Mouse (Mus musculus): ENCODE results near the gene Fos. TPM values are rescaled to one million over a fixed set of nuclear protein-coding genes. Genes with fewer than 3 reads are reported as not detected.

Fos gene
- polyA plus RNA-seq, 1 experiment from 2014 or later, result 2.2 TPM

DNA sequence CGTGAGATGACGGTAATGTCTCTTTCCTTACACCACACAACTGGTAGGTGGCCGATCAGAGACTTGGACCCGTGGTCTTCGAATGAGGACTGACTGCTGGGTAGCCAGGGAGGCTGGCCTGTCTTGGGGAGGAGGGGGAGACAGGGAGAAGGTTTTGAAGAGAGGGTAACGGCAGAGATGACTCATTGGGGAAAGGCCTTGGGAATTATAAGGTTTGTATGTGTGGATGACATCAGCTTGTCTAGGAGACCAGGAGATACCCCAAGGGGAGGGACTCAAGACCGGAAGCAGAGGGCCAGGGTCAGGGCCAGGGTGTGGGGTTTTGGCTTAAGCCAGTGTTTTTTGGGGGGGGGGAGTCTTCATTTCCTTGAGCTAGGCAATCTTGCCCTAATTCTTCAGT lies 22.6 kb downstream of the Fos start:
- WGBS, result 75% methylated on average over 7 of the region's 7 CpGs
- no peaks in the 10 kb centered on the region for H3K36me3 ChIP-seq

GRCm38 (mm10) chr12:85496755-85497154 lies 23.1 kb downstream of the Fos start:
- Histone ChIP-seq H3K27me3 (no peaks in the 10 kb centered on the region), H3K36me3 (no peaks in the 10 kb centered on the region), H3K4me2 (replicated peaks) (no peak overlapping the region), H3K4me1 (peaks cover 3% of the 10 kb centered on the region; the same call in 1 of the 2 replicates), H3K9ac (replicated peaks) (no peak overlapping the region), H3K9me3 (no peaks in the 10 kb centered on the region), H3K4me3 (no peak overlapping the region), H3K27ac (replicated peaks) (no peak overlapping the region)
- 20% methylated on average over 7 of the region's 7 CpGs for WGBS
- no peak for ATAC-seq (replicated peaks)

More for the DNA sequence above, 22.6 kb downstream of the Fos start:
- no peak overlapping the region for H3K4me3 ChIP-seq
- H3K27ac ChIP-seq (replicated peaks), result no peak overlapping the region
- ATAC-seq (replicated peaks), result no peak
- no peak overlapping the region for H3K9ac ChIP-seq (replicated peaks)
- peaks cover 3% of the 10 kb centered on the region; the same call in 1 of the 2 replicates for H3K4me1 ChIP-seq
- no peak overlapping the region for H3K4me2 ChIP-seq (replicated peaks)
- no peaks in the 10 kb centered on the region for H3K9me3 ChIP-seq
- H3K27me3 ChIP-seq, result no peaks in the 10 kb centered on the region

DNA sequence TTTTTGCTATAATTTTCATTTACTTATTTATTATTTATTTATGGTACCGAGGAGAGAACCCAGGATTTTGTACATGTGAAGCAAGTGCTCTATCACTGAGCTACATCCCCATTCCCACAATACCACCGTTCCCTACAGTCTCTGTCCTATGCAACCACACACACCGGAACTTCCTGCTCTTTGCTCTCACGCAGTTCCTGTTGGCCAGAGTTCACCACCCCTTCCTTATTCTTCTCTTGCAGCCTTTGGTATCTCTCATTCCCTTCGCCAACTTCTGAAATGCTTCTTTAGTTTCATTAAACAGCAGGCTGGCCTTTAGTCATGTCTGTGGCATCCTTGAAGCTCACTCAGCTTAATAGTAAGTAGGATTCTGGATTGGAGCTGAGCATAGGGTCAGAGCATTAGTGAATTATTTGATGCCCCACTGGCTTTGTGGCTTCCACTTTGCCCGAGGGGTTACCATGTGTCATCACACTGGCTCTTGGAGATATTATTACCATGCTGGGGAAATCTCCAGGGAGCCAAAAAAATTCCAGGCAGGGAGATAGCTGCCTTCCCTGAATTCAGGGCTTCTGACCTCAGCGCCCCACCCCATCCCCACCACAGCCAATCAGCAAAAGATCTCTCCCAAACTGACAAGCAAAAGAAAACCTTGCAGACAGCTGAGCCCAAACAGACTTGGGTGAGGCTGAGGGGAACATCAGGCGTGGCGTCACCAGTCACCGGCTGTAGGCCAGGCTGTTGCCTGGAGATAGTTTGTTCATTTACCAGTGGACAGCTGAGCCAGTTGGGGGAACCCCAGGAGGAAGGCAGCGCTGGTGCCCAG lies 23.8 kb downstream of the Fos start:
- no peaks in the 10 kb centered on the region for H3K36me3 ChIP-seq
- no peak overlapping the region for H3K4me2 ChIP-seq (replicated peaks)
- H3K9ac ChIP-seq (replicated peaks), result no peak overlapping the region
- H3K27ac ChIP-seq (replicated peaks), result no peak overlapping the region
- H3K27me3 ChIP-seq, result no peaks in the 10 kb centered on the region
- H3K4me1 ChIP-seq, result no peaks in the 10 kb centered on the region
- ATAC-seq (replicated peaks), result no peak
- H3K9me3 ChIP-seq, result no peaks in the 10 kb centered on the region
- WGBS, result 76% methylated on average over 11 of the region's 11 CpGs
- H3K4me3 ChIP-seq, result no peak overlapping the region

DNA sequence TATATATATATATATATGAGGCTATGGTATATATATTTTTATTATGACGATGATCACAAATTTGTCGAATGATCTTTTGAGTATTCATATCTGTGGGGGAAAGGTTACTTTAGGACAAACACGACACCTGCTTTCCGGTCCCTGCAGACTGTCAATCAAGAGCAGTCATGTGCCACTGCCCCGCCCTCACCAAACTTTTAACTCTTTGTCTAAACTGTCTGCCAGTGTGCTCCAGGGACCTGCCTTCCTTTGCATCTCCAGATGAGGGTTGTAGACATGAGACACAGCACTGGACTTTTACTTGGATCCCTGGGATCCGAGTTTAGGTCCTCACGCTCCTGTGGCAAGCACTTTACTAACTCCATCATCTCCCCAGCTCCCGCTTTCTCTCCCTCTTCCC lies 25.3 kb downstream of the Fos start:
- Histone ChIP-seq H3K9me3 (no peaks in the 10 kb centered on the region), H3K27me3 (no peaks in the 10 kb centered on the region), H3K27ac (replicated peaks) (no peak overlapping the region), H3K4me2 (replicated peaks) (no peak overlapping the region), H3K4me1 (no peaks in the 10 kb centered on the region), H3K9ac (replicated peaks) (no peak overlapping the region), H3K4me3 (no peak overlapping the region), H3K36me3 (no peaks in the 10 kb centered on the region)
- no peak for ATAC-seq (replicated peaks)
- 77% methylated on average over 8 of the region's 8 CpGs for WGBS

DNA sequence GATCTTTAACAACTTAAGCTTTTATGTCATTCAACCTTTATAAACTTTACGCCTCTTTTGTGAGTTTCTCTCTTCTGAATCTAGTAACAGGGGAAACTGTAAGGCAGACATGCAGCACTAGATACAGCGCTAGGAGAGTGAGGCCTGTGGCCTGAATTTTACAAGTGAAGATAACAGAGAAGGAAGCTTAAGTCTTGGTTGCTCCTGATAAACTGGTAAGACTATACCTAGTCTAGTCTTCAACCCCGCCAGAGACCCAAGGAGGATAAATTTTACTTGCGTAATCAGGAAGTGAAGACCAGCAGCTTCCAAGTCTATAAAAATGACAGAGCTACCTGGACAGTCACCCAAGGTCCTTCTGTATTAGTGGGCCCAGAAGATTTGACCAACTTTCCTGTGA lies 29.0 kb downstream of the Fos start:
- no peaks in the 10 kb centered on the region for H3K4me1 ChIP-seq
- no peaks in the 10 kb centered on the region for H3K27me3 ChIP-seq
- H3K4me2 ChIP-seq (replicated peaks), result no peak overlapping the region
- no peak overlapping the region for H3K4me3 ChIP-seq
- ATAC-seq (replicated peaks), result no peak
- H3K36me3 ChIP-seq, result no peaks in the 10 kb centered on the region
- H3K9me3 ChIP-seq, result no peaks in the 10 kb centered on the region
- 92% methylated on average over 4 of the region's 4 CpGs for WGBS
- no peak overlapping the region for H3K27ac ChIP-seq (replicated peaks)
- no peak overlapping the region for H3K9ac ChIP-seq (replicated peaks)

GRCm38 (mm10) chr12:85508235-85508634 lies 34.5 kb downstream of the Fos start:
- Histone ChIP-seq H3K36me3 (no peaks in the 10 kb centered on the region), H3K4me1 (no peaks in the 10 kb centered on the region), H3K27ac (replicated peaks) (no peak overlapping the region), H3K9me3 (no peaks in the 10 kb centered on the region), H3K4me3 (no peak overlapping the region), H3K9ac (replicated peaks) (no peak overlapping the region), H3K4me2 (replicated peaks) (no peak overlapping the region), H3K27me3 (no peaks in the 10 kb centered on the region)
- 24% methylated on average over 3 of the region's 3 CpGs for WGBS
- ATAC-seq (replicated peaks), result no peak

- Histone ChIP-seq H3K9ac (replicated peaks) (no peak overlapping the region), H3K4me1 (no peaks in the 10 kb centered on the region), H3K27me3 (no peaks in the 10 kb centered on the region), H3K36me3 (no peaks in the 10 kb centered on the region), H3K4me2 (replicated peaks) (no peak overlapping the region), H3K27ac (replicated peaks) (no peak overlapping the region), H3K9me3 (no peaks in the 10 kb centered on the region), H3K4me3 (no peak overlapping the region)
- 90% methylated on average over 2 of the region's 2 CpGs for WGBS
- no peak for ATAC-seq (replicated peaks)
Measured at GRCm38 (mm10) chr12:85510013-85510412, 36.3 kb downstream of the Fos start.

- Histone ChIP-seq H3K9me3 (no peaks in the 10 kb centered on the region), H3K4me1 (no peaks in the 10 kb centered on the region), H3K27me3 (no peaks in the 10 kb centered on the region), H3K36me3 (no peaks in the 10 kb centered on the region), H3K4me2 (replicated peaks) (no peak overlapping the region), H3K27ac (replicated peaks) (no peak overlapping the region), H3K9ac (replicated peaks) (no peak overlapping the region), H3K4me3 (no peak overlapping the region)
- 73% methylated on average over 6 of the region's 6 CpGs for WGBS
- no peak for ATAC-seq (replicated peaks)
Measured at GRCm38 (mm10) chr12:85513789-85514447, 40.2 kb downstream of the Fos start.

DNA sequence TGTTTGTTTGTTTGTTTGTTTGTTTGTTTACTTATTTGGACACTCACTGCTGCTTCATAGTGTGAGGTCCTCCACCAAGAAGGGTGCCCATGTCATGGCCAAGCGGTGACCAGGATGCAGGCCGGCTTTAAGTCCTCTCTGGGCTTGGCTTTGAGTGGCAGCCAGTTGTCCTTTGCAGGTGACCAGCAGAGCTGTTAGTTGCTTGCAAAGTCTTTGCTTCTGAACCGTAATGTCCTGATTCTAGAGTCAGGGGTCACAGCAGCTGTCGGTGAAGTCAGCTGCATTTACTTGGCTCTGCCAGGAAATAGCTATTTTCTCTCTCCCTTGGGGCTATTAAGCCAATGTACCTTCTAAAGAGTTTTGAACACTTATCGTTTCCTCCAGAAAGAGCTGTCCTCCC lies 41.3 kb downstream of the Fos start:
- ATAC-seq (replicated peaks), result no peak
- no peaks in the 10 kb centered on the region for H3K4me1 ChIP-seq
- no peak overlapping the region for H3K9ac ChIP-seq (replicated peaks)
- H3K4me3 ChIP-seq, result no peak overlapping the region
- H3K4me2 ChIP-seq (replicated peaks), result no peak overlapping the region
- H3K27ac ChIP-seq (replicated peaks), result no peak overlapping the region
- WGBS, result 89% methylated on average over 5 of the region's 5 CpGs
- no peaks in the 10 kb centered on the region for H3K27me3 ChIP-seq
- no peaks in the 10 kb centered on the region for H3K36me3 ChIP-seq
- H3K9me3 ChIP-seq, result no peaks in the 10 kb centered on the region

GRCm38 (mm10) chr12:85515865-85516264 lies 42.2 kb downstream of the Fos start:
- Histone ChIP-seq H3K36me3 (no peaks in the 10 kb centered on the region), H3K9ac (replicated peaks) (no peak overlapping the region), H3K9me3 (no peaks in the 10 kb centered on the region), H3K4me2 (replicated peaks) (no peak overlapping the region), H3K4me1 (no peaks in the 10 kb centered on the region), H3K4me3 (no peak overlapping the region), H3K27me3 (no peaks in the 10 kb centered on the region), H3K27ac (replicated peaks) (no peak overlapping the region)
- no peak for ATAC-seq (replicated peaks)
- 89% methylated on average over 3 of the region's 3 CpGs for WGBS

GRCm38 (mm10) chr12:85517339-85517738 lies 43.6 kb downstream of the Fos start:
- Histone ChIP-seq H3K9ac (replicated peaks) (no peak overlapping the region), H3K27me3 (no peaks in the 10 kb centered on the region), H3K36me3 (no peaks in the 10 kb centered on the region), H3K4me1 (no peaks in the 10 kb centered on the region), H3K9me3 (no peaks in the 10 kb centered on the region), H3K27ac (replicated peaks) (no peak overlapping the region), H3K4me2 (replicated peaks) (no peak overlapping the region), H3K4me3 (no peak overlapping the region)
- ATAC-seq (replicated peaks), result no peak
- 94% methylated on average over 13 of the region's 13 CpGs for WGBS

DNA sequence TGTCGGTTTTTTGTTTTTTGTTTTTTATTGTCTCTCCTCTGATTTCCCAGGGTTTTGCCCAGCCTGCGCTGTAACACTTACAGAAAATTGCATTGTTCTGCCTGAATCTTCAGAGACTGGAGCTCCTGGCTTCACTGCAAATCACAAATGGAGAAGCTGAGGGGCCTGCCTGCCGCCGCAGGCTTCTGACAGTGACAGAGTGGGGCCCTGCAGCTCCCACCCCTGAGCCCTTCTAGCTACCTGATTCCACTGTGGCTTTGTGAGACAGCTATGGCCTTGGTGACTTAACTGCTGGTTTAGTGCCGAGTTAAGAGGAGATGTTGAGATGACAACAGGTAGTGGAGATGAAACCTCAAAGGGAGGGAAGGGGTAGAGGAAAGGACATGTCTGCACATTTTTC lies 44.3 kb downstream of the Fos start:
- H3K4me1 ChIP-seq, result no peaks in the 10 kb centered on the region
- no peak for ATAC-seq (replicated peaks)
- H3K27me3 ChIP-seq, result no peaks in the 10 kb centered on the region
- no peak overlapping the region for H3K9ac ChIP-seq (replicated peaks)
- H3K27ac ChIP-seq (replicated peaks), result no peak overlapping the region
- H3K4me3 ChIP-seq, result no peak overlapping the region
- H3K9me3 ChIP-seq, result no peaks in the 10 kb centered on the region
- H3K36me3 ChIP-seq, result no peaks in the 10 kb centered on the region
- WGBS, result 93% methylated on average over 5 of the region's 5 CpGs
- no peak overlapping the region for H3K4me2 ChIP-seq (replicated peaks)

Data from forebrain, embryonic 15.5 days (tissue).